Mouse (Mus musculus) kidney, postnatal 25 days (tissue): ENCODE results near the gene Arl15.

Experiments used
- DNase-seq, 2 experiments: peaks; one replicate each; pipeline ENCODE4 v3.0.0; 2021; ENCODE audit warnings: mixed read lengths in 2 of 2

Gene Arl15

DNA sequence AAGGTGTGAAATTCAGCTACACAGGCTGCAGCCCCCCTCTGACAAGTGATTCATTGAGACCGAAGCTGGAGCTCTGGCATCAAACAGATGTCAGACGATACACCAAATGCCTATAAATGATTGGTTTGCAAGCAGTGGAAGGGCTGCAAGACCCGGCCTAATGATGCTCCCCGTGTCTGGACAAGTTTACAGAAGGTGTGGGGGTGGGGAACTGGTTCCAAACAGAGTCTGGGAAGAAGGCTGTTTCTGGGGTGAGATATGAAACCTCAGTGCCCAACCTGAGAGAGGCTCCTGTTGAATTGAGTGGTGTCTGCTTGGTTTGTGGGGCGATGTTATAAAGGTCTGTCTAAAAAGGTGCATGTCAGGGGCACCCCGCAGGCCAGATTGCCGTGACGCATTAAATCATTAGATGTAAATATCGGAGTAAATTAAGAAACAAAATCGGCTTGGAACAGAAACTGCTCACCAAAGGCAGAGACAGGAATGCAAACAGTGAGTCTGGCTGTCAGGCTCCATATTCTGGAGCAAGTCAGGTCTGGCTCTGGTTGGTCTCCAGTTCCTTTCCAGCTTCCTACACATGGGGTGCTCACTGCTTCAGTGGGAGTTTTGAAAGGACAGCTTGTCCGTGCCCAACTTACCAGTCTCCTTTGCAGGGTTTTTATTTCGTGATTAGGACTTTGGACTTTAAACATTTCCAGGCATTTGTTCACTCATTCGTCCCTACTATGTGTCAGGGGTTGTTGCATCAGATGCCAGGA lies 365.5 kb downstream of the Arl15 start:
- DNase-seq = no peak

GRCm38 (mm10) chr13:114162753-114163152 lies 368.4 kb downstream of the Arl15 start:
- no peak for DNase-seq

DNA sequence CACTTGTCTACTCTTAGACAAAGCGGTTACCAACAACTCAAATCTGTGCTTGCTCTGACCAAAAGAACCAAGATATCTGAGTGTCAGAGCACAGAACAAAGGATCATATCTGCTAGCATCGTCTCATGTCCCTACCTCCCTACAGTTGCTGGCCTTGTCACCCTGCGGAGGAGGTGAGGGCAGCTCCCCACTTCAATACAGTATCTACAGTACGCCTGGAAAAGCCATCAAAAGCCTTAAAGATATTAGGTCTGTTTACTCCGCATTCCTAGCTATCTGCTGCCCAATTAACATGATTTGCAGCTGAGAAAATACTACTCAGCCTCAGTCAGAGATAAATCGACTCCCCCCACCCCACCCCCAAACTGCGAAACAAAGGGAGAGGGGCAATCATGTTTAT lies 371.3 kb downstream of the Arl15 start:
- no peak for DNase-seq

DNA sequence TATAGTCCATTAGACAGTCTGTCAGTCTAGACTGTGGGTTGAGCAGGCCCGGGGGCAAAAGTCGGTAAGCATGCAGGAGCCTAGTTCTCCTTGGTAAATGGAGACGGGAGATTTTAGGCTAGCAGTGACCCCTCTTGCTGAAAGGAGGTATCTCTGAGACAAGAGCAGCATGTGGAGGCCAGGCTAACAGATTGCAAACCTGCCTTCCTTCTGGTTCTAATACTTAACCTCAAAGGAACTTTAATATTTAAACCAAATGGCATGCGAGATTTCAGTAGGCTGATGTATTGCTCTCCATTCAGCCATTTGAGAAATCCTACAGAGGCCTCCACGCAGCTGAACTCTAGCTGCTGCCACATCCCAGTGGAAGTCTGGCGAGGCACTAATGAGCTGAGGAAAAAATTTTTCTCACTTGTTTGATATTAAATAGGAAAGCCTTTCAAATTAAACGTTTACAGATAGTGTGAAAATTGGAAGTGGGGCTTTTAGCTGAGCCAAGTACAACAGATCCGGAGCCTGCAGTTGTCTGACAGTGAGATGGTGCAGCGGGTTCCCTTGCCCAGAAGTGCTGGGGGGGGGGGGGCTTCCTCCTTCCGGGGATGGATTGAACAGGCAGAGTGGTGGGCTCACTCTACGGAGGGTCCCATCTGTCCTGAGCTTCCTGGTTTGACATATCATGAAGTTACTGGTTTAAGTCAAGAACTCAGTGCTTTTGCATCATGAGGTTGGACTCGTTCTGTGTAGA lies 372.3 kb downstream of the Arl15 start:
- no peak for DNase-seq

DNA sequence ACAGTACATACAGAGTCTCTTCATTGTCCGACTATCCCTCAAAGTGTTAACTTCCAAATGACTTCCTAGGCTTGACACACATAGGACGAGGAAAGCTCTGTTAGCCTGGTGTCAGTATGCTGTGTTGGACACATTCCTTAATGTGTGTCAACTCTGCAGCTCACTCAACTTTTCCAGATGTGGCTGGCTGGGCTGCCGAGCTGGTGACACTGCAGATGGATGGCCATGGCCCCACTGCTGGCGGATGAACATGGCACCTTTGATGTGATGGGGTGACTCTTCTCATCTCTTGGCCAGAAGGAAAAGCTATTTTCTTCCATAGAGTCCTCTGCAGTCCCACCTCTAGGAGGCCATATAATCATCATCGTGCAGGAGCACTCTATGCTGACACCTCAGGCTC lies 375.8 kb downstream of the Arl15 start:
- no peak for DNase-seq

GRCm38 (mm10) chr13:114171465-114171864 lies 377.2 kb downstream of the Arl15 start:
- DNase-seq = no peak

DNA sequence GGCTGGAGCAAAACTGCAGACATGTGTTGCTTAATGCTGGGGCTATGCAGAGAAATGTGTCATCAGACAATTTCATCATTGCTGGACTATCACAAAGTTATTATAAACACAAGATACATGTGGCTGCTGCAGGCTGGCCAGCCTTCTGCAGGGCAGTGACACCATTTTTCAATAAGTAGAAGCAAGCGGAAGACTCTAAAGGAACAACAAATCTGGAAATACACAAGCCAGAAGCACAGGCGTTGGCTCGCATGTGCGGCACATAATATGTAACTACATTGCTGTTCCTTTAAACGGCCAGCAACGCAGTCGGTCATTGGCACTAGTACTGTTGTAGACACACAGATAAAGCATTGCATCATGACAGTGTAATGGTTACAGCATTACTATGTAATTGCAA lies 393.8 kb downstream of the Arl15 start:
- DNase-seq = no peak

DNA sequence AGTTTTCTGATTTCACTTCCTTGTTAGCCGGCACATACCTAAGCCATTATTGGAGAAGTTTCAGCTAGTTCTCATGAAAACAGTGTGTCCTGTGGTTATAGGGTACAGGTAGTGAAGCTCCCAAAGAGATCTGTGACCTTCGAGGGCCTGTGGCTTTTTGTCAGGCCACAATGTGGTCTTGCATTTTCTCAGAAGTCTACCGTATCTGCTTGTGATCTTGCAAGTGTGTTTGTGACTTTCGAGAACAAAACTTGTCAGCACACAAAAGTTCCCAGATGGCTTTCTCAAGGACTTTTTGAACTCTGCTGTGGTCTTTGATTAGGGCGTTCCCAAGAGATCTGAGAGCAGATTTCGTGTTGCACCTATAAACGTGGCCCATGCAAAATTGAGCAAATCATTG lies 394.5 kb downstream of the Arl15 start:
- DNase-seq = no peak

- DNase-seq = no peak
Measured at GRCm38 (mm10) chr13:114189441-114189840, 395.1 kb downstream of the Arl15 start.

- no peak for DNase-seq
Measured at GRCm38 (mm10) chr13:114190898-114191297, 396.6 kb downstream of the Arl15 start.

DNA sequence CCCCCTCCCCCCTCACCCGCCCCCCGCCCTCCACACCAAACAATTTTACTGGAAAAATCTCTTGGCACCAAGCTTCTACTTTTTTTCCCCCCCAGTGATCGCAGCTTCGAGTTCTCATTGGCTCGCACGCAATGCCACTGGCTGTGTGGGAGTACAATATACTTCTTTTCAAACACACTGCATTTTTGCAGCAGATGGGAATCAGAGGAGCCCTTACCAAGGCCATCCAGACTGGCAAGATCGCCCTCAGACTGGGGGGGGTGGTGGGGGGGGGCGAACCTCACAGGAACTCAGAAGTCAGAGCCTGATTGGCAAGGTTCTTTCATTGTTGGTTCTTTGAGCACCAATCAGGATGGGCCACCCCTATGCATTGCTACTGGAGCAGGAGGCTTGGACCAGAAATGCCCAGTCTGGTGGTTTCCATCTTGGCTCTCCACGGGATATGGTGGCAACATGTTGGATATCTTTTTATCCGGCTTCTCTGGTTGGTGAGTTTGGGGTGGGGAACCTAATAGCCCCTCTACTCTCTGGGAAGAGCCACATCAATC lies 404.0 kb downstream of the Arl15 start:
- no peak for DNase-seq

GRCm38 (mm10) chr13:114199746-114200145 lies 405.4 kb downstream of the Arl15 start:
- no peak for DNase-seq

DNA sequence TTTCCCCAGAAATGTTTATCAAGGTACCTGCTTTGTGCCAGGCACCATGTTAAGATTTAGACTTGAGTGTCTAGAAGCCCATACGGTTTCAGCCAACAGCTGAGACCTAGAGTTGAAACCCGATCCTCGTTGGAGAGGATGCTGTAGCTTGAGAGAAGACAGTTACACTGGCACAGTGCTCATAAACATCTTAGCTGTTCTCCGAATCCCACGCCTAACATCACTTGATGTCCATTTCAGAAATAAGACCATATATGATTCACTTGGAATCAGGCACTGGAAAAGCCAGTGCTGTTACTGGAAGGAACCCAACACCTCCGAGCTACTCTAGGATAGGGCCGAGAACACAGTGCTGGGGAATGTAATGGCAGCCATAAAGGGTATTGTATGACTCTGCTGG lies 406.2 kb downstream of the Arl15 start:
- no peak for DNase-seq

- no peak for DNase-seq
Measured at GRCm38 (mm10) chr13:114202806-114203570, 408.7 kb downstream of the Arl15 start.
